Mouse (Mus musculus) olfactory bulb, adult 2 months (tissue): ENCODE data around the gene Slc25a34.

Experiments
- CTCF ChIP-seq: fragments of 200-500 bp; IDR thresholded peaks from 2 replicates; pipeline ENCODE4 v1.5.1; 2012; ENCODE audit warnings: low read depth, mild to moderate bottlenecking, low read length, moderate library complexity; ENCODE audit not compliant: insufficient read depth
- POLR2A ChIP-seq: fragments of 200-500 bp; IDR thresholded peaks from 2 replicates; pipeline ENCODE4 v1.6.1; 2012; ENCODE audit warnings: mild to moderate bottlenecking, low read depth, low read length, moderate library complexity; ENCODE audit not compliant: insufficient read depth

GRCm38 (mm10) chr4:141623037-141623436 lies 584 bp downstream of the Slc25a34 start:
- no peak for TF ChIP-seq POLR2A
- no peak for TF ChIP-seq CTCF
